Mouse (Mus musculus) gastrocnemius, adult 2 months (tissue): ENCODE results near the gene Spint5. TPM values are rescaled to one million over a fixed set of nuclear protein-coding genes. Genes with fewer than 3 reads are reported as not detected.

Source experiments
- DNase-seq: peaks from one replicate; pipeline ENCODE4 v3.0.0; 2022
- H3K27ac ChIP-seq: fragments of 200-600 bp; 2 replicates; pipeline ENCODE4 v1.8.1; 2022; ENCODE audit warnings: mild to moderate bottlenecking
- H3K4me3 ChIP-seq: fragments of 200-600 bp; 2 replicates; pipeline ENCODE4 v1.8.1; 2022; ENCODE audit warnings: mild to moderate bottlenecking, moderate library complexity
- CTCF ChIP-seq: fragments of 200-600 bp; IDR thresholded peaks from 2 replicates; pipeline ENCODE4 v1.8.1; 2022; ENCODE audit warnings: antibody characterized with exemption, mild to moderate bottlenecking, moderate library complexity
- intact Hi-C: fragments of 180-260 bp; cut with DNase I; formaldehyde crosslinking; loops from one replicate; pipeline ENCODE4 v1.15.1; 2025
- total RNA-seq, 2 experiments: library from RNA; stranded (reverse); gene quantifications; 2 replicates each; pipeline ENCODE4 v1.2.3; 2021

Gene Spint5
- total RNA-seq, 2 experiments from 2014 or later = not detected

DNA sequence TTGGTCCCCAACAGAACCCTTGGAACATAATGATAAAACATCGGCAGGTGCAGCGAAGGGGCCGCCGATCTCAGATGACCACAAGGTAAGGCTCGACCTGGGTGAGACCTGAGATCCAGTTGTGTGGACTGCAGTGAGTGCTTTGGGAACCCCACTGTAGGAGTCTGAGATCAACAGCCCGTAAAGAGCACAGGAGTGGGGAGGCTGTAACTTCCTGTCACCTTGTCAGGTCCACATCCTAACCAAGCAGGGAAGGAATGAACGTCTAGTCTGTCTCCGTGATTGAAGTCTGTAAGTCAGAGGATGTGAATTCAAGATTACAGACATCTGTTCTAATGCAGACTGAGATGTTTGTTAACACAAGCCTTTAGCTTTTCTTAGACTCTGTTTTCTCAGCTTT is 31.6 kb downstream of the Spint5 start:
- no peak for TF ChIP-seq CTCF
- Histone ChIP-seq H3K27ac (peak overlapping the region; percentile 90; the same call in 1 of the 2 replicates), H3K4me3 (peak overlapping the region; percentile 86)
- intact Hi-C loops = no loop called here
- DNase-seq = no peak

- intact Hi-C loops = no loop called here
- TF ChIP-seq CTCF = no peak
- Histone ChIP-seq H3K27ac (no peak overlapping the region), H3K4me3 (no peak overlapping the region)
- no peak for DNase-seq
These were observed 33.1 kb downstream of the Spint5 start for GRCm38 (mm10) chr2:164748191-164748590.

- TF ChIP-seq CTCF = no peak
- no peak overlapping the region for H3K4me3 ChIP-seq
- no peak for DNase-seq
- no peak overlapping the region for H3K27ac ChIP-seq
- intact Hi-C loops = no loop called here
These were observed 33.9 kb downstream of the Spint5 start for GRCm38 (mm10) chr2:164748991-164749390.

GRCm38 (mm10) chr2:164752454-164752853 is 37.3 kb downstream of the Spint5 start:
- no peak overlapping the region for H3K27ac ChIP-seq
- intact Hi-C loops = loop anchor here (5.0 kb wide), 1 partner anchor 45 kb away; no protein-coding TSS in a partner anchor
- H3K4me3 ChIP-seq = no peak overlapping the region
- DNase-seq = peak; percentile 6
- no peak for TF ChIP-seq CTCF

- peak overlapping the region; percentile 90 for H3K27ac ChIP-seq
- intact Hi-C loops = loop anchor here (5.0 kb wide), 1 partner anchor 43 kb away; no protein-coding TSS in a partner anchor
- TF ChIP-seq CTCF = no peak
- no peak overlapping the region for H3K4me3 ChIP-seq
- DNase-seq = peak; percentile 23
These were observed 39.0 kb downstream of the Spint5 start for GRCm38 (mm10) chr2:164754105-164754504.

DNA sequence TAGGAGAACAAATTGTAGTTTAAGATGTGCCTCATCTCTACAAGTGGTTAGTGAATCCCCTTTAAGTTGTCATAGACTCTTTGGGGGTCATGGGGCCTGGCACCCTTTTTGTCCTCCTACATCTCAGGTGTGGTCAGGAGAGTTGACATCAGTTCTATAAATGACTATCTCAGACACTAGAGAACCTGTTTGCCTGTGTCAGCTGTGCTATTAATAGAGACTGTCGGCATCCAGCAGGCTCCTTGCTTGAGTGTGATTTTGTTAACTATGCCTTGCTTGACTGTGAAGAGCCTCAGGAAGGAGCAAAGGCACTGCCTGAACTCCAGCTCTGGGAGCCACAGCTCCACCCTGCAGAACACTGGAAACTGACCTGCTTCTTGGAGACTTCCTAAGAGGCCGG is 39.7 kb downstream of the Spint5 start:
- H3K27ac ChIP-seq = peak overlapping the region; percentile 90
- TF ChIP-seq CTCF = no peak
- intact Hi-C loops = loop anchor here (5.0 kb wide), 1 partner anchor 43 kb away; no protein-coding TSS in a partner anchor
- DNase-seq = peak; percentile 63
- peak overlapping the region; percentile 30 for H3K4me3 ChIP-seq

DNA sequence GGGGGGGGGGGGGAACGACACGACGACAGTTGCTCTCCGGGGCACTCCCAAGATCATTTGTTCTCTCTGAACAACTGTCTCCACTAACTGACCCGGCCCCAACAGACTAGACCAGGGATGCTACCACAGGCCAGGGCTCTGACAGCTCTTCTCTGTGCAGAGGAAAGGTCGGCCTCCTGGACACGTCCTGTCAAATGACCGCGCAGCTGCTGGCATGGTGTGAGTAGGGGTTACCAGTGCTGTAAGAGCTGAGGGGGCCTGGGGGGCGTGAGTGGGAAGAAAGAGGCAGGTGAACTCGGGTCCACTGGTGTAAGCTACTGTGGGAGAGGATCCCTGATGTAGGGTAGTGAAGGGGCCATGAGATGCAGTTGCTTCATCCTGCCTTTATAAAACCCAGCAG is 42.7 kb downstream of the Spint5 start:
- no peak overlapping the region for H3K4me3 ChIP-seq
- intact Hi-C loops = no loop called here
- DNase-seq = peak; percentile 17
- no peak overlapping the region for H3K27ac ChIP-seq
- TF ChIP-seq CTCF = no peak

- intact Hi-C loops = no loop called here
- no peak for TF ChIP-seq CTCF
- no peak overlapping the region for H3K27ac ChIP-seq
- DNase-seq = no peak
- H3K4me3 ChIP-seq = no peak overlapping the region
These were observed 43.6 kb downstream of the Spint5 start for GRCm38 (mm10) chr2:164758692-164759091.

DNA sequence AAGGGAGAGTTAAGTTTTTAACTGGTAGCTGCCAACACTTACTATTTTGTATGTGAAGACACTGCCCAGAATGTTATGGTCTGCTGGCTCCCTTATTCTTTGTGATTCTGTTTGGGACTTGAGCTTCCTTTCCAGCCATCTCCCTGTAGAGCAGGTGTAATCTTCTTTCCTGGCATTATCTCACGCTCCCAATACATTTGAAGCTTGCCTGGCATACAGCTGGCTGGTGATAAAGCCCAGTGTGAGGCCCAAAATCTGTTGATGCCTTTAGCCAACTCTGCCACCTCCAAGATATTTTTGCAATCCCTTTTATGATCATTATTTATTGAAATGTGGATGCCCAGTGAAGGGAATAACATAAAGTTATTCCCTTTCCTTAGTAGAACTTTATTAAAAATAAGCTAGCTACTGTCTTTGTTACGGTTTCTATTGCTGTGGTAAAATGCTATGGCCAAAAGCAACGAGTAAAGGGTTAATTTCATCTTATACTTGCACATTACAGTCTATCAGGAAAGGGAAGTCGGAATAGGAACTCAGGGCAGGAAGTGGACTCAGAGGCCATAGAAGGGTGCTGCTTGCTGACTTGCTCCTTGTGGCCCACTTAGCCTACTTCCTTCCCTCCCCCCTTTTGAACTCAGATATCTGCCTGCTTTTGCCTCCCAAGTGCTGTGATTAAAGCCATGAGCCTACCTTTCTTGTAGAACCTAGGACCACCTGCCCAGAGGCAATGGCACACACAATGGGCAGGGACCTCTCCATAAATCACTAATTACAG is 45.1 kb downstream of the Spint5 start:
- H3K4me3 ChIP-seq = no peak overlapping the region
- no peak for TF ChIP-seq CTCF
- no peak overlapping the region for H3K27ac ChIP-seq
- DNase-seq = no peak
- intact Hi-C loops = no loop called here

DNA sequence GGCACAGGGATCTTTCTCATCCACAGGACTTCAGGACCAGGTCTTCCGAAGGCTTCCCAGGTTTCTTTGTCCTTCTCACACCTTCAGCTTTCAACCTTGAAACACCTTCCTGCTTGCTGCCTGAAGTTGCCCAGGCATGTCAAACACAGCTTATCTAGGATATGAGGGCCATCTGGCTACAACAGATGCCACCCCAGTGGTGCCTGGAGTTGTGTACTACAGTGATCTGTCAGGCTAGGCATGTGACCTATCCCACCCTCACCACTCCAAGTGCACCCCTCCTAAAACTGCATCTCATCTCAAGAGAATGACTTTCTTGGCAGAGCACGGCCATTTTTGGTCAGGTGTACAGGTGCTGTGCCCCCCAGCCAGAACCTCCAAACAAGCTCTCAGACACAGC is 46.4 kb downstream of the Spint5 start:
- H3K27ac ChIP-seq = no peak overlapping the region
- intact Hi-C loops = no loop called here
- TF ChIP-seq CTCF = no peak

GRCm38 (mm10) chr2:164761971-164762370 is 46.9 kb downstream of the Spint5 start:
- intact Hi-C loops = no loop called here
- H3K27ac ChIP-seq = no peak overlapping the region
- no peak for DNase-seq
- TF ChIP-seq CTCF = no peak
- H3K4me3 ChIP-seq = no peak overlapping the region

More for the DNA sequence above, 46.4 kb downstream of the Spint5 start:
- DNase-seq = no peak
- H3K4me3 ChIP-seq = no peak overlapping the region

DNA sequence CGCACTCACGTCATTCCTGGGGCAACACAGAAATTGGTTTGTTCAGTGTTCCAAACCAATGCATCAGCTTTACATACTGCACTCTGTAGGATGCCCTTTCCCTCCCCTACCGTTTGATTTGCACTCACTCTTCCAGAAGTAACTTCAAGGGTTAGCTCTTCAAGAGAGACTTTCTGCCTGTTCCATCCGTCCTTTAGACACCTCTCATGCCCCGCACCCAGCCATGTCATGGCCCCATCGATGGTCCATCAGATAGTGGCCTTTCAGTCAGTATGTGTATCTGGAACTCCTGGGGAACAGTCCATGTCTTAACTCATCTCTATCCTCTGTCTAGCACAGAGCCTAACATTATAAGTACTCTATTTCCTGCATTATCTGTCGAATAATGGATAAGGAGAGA is 47.5 kb downstream of the Spint5 start:
- no peak for DNase-seq
- H3K4me3 ChIP-seq = no peak overlapping the region
- intact Hi-C loops = no loop called here
- TF ChIP-seq CTCF = no peak
- H3K27ac ChIP-seq = no peak overlapping the region

DNA sequence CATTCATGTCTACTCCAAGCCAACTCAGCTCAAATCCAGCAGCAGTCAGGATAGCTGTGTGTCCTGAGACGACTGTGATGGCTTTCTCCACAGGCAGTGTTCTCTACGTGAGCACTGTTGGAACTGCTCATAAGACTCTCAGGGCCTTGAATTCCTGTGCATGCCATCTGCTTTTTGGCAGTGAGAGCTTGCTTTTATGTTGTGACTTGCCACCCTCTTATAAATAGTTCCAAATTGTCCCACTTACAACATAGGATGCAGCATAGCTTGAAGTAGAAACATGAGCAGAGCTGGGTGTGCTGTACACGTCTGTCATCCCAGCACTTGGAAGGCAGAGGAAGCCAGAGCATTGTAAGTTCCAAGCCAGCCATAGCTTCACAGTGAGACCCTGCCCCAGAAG is 50.7 kb downstream of the Spint5 start:
- H3K27ac ChIP-seq = peak overlapping the region; percentile 62
- DNase-seq = no peak
- H3K4me3 ChIP-seq = no peak overlapping the region
- no peak for TF ChIP-seq CTCF
- intact Hi-C loops = no loop called here

Other genes starting within 250 kb of the Spint5 start
- gene Trp53tg5, start 241.6 kb upstream of the Spint5 start, total RNA-seq = not detected
- 10 to 100 TPM; 12.9 to 25.5 TPM for gene Dbndd2, start 229.2 kb upstream of the Spint5 start, total RNA-seq
- 10 to 100 TPM; 27.2 to 33.5 TPM for gene Pigt, start 217.8 kb upstream of the Spint5 start, total RNA-seq
- not detected for gene Wfdc2, start 152.9 kb upstream of the Spint5 start, total RNA-seq
- not detected for gene Spint3, start 141.8 kb upstream of the Spint5 start, total RNA-seq
- gene Wfdc6a, start 129.9 kb upstream of the Spint5 start, total RNA-seq = not detected
- not detected for gene Eppin, start 121.7 kb upstream of the Spint5 start, total RNA-seq
- not detected for gene Wfdc6b, start 101.8 kb upstream of the Spint5 start, total RNA-seq
- not detected for gene Wfdc8, start 101.7 kb upstream of the Spint5 start, total RNA-seq
- gene Wfdc16, start 76.5 kb upstream of the Spint5 start, total RNA-seq = not detected
- gene Wfdc10, start 59.3 kb upstream of the Spint5 start, total RNA-seq = not detected
- gene Wfdc9, start 58.7 kb upstream of the Spint5 start, total RNA-seq = not detected
- gene Wfdc11, start 41.2 kb upstream of the Spint5 start, total RNA-seq = not detected
- gene Wfdc13, start 30.2 kb upstream of the Spint5 start, total RNA-seq = not detected
- not detected for gene Spint4, start 16.8 kb upstream of the Spint5 start, total RNA-seq
- not detected for gene Wfdc3, start 30.6 kb downstream of the Spint5 start, total RNA-seq
- gene Dnttip1, start 30.7 kb downstream of the Spint5 start, total RNA-seq = 10 to 100 TPM; 18.5 to 19.4 TPM
- gene Ube2c, start 54.6 kb downstream of the Spint5 start, total RNA-seq = under 1 TPM; 0.20 to 0.33 TPM
- over 10,000 TPM; 14,820 to 17,621 TPM for gene Tnnc2, start 64.7 kb downstream of the Spint5 start, total RNA-seq
- 10 to 100 TPM; 20.6 to 25.6 TPM for gene Snx21, start 70.5 kb downstream of the Spint5 start, total RNA-seq
- 1 to 10 TPM; 7.9 to 8.6 TPM for gene Acot8, start 89.6 kb downstream of the Spint5 start, total RNA-seq
- 1 to 10 TPM; 1.2 to 1.4 TPM for gene Zswim3, start 89.8 kb downstream of the Spint5 start, total RNA-seq
- 1 to 10 TPM; 4.6 to 4.9 TPM for gene Zswim1, start 107.4 kb downstream of the Spint5 start, total RNA-seq
- under 1 TPM in 1 of 2 experiments, not detected in 1; 0.84 TPM for gene Spata25, start 113.2 kb downstream of the Spint5 start, total RNA-seq
- 10 to 100 TPM; 50.2 to 58.1 TPM for gene Ctsa, start 117.6 kb downstream of the Spint5 start, total RNA-seq
- gene Neurl2, start 118.2 kb downstream of the Spint5 start, total RNA-seq = 10 to 100 TPM; 31.1 to 37.0 TPM
- gene Pltp, start 142.4 kb downstream of the Spint5 start, total RNA-seq = 10 to 100 TPM; 11.4 to 20.1 TPM
- 10 to 100 TPM; 25.6 TPM for gene Pcif1, start 164.0 kb downstream of the Spint5 start, total RNA-seq
- gene Zfp335, start 196.5 kb downstream of the Spint5 start, total RNA-seq = 10 to 100 TPM in 1 of 2 experiments, 1 to 10 TPM in 1; 9.7 to 10.5 TPM
- 1 to 10 TPM in 1 of 2 experiments, under 1 TPM in 1; 0.46 to 1.1 TPM for gene Mmp9, start 225.5 kb downstream of the Spint5 start, total RNA-seq
- under 1 TPM; 0.36 to 0.53 TPM for gene Slc12a5, start 245.5 kb downstream of the Spint5 start, total RNA-seq